In genomic region chr7:113436312-113436711, GRCm38 (mm10) we compare ENCODE assay signal across 20 mouse cellular contexts. TPM values are rescaled to one million over a fixed set of nuclear protein-coding genes. Genes with fewer than 3 reads are reported as not detected.
DNase-seq lines count a peak whose midpoint lies in the region; ATAC-seq and TF ChIP-seq lines count a peak whose summit lies in the region.
"Had no signal": no experiment of that assay in that cellular context is flagged by ENCODE, and none has a peak within 500 bp of the region (broad histone marks: within the 10 kb centered on the region; RNA-seq: fewer than 3 reads in every experiment).

No protein-coding gene starts in this region.

- no peaks in the 10 kb centered on the region for H3K9me3 ChIP-seq in MEL (replicated peaks; ENCODE audit: insufficient read depth, low read length)
- no peaks in the 10 kb centered on the region for H3K9me3 ChIP-seq in intestine, embryonic 16.5 days (ENCODE audit: control insufficient read depth, low read length)
- H3K9me3 ChIP-seq: limb, embryonic 13.5 days; midbrain, embryonic 13.5 days had no signal

- no peak overlapping the region for H3K4me2 ChIP-seq in intestine, embryonic 16.5 days (ENCODE audit: low read depth, low read length)
- H3K4me2 ChIP-seq: hindbrain, embryonic 13.5 days; limb, embryonic 13.5 days; midbrain, embryonic 13.5 days; neural tube, embryonic 12.5 days had no signal

- TF ChIP-seq POLR2A in MEL (IDR thresholded peaks at IDR 0.05; ENCODE audit: control insufficient read depth in 1 of 2, insufficient read depth in 1 of 2, low read depth in 1 of 2, low read length in 2 of 2, poor library complexity in 1 of 2): no peak

- peaks cover 0 to 16% of the 10 kb centered on the region in 2 experiments; a peak in 2 of 4 replicates for H3K36me3 ChIP-seq in MEL (ENCODE audit: control insufficient read depth in 1 of 2, insufficient read depth in 2 of 2, low read length in 2 of 2)
- no peaks in the 10 kb centered on the region for H3K36me3 ChIP-seq in intestine, embryonic 16.5 days (ENCODE audit: control insufficient read depth, insufficient read depth, low read length)
- H3K36me3 ChIP-seq: hindbrain, embryonic 13.5 days; limb, embryonic 13.5 days; midbrain, embryonic 13.5 days; neural tube, embryonic 12.5 days had no signal

- H3K9ac ChIP-seq in MEL (ENCODE audit: control insufficient read depth, low read depth, low read length, poor library complexity, severe bottlenecking): no peak overlapping the region
- H3K9ac ChIP-seq in intestine, embryonic 16.5 days (ENCODE audit: low read depth, low read length): no peak overlapping the region
- H3K9ac ChIP-seq: hindbrain, embryonic 13.5 days; limb, embryonic 13.5 days; liver, postnatal 0 days; midbrain, embryonic 13.5 days; neural tube, embryonic 12.5 days had no signal

- intact Hi-C loops in left cerebral cortex, postnatal 14 days (cut with DNase I): no loop called here

- peaks cover 4 to 10% of the 10 kb centered on the region in 2 experiments for H3K4me1 ChIP-seq in MEL (ENCODE audit: control insufficient read depth in 1 of 2, insufficient read depth in 2 of 2, low read length in 2 of 2)
- no peaks in the 10 kb centered on the region for H3K4me1 ChIP-seq in intestine, embryonic 16.5 days (ENCODE audit: control insufficient read depth, insufficient read depth, low read length)
- H3K4me1 ChIP-seq: hindbrain, embryonic 13.5 days; limb, embryonic 13.5 days; midbrain, embryonic 13.5 days; neural tube, embryonic 12.5 days had no signal

- peak; percentile 73 for DNase-seq in 3134 (ENCODE audit: extremely low read depth, insufficient read length, low spot score)
- peak; percentile 87 for DNase-seq in MEL (ENCODE audit: low read depth, low spot score)
- no peak for DNase-seq in heart, adult 9 months (ENCODE audit: low spot score in 2 of 2)
- DNase-seq in kidney, postnatal 14 days: no peak
- DNase-seq in left cerebral cortex, postnatal 14 days (ENCODE audit: low spot score in 2 of 2): no peak
- DNase-seq: cerebellum, adult 11-12 months; kidney, adult 18-20 months; layer of hippocampus, postnatal 36 days; liver, postnatal 0 days; thymus, postnatal 36 days had no signal

- TF ChIP-seq RAD21 in MEL (IDR thresholded peaks at IDR 0.05; ENCODE audit: low read depth, low read length): no peak

- peak; percentile 69 to 81 for TF ChIP-seq EP300 in MEL (IDR thresholded peaks at IDR 0.05; ENCODE audit: low read depth in 1 of 2, low read length in 2 of 2)

- H3K27me3 ChIP-seq in MEL (ENCODE audit: control insufficient read depth in 1 of 2, insufficient read depth in 2 of 2, low read length in 2 of 2): no peaks in the 10 kb centered on the region
- H3K27me3 ChIP-seq in intestine, embryonic 16.5 days (replicated peaks; ENCODE audit: control insufficient read depth, insufficient read depth, low read length): no peaks in the 10 kb centered on the region
- H3K27me3 ChIP-seq: CH12.LX; hindbrain, embryonic 13.5 days; limb, embryonic 13.5 days; midbrain, embryonic 13.5 days; neural tube, embryonic 12.5 days had no signal

- peak; percentile 65 to 85 for ATAC-seq in hematopoietic stem cell, adult 5-6 weeks (replicated peaks in 1 of 2; ENCODE audit: insufficient read depth in 1 of 2, low FRiP score in 2 of 2, low TSS enrichment in 1 of 2, low read depth in 1 of 2, poor library complexity in 2 of 2, severe bottlenecking in 2 of 2)
- ATAC-seq in megakaryocyte progenitor cell, adult 5-6 weeks (replicated peaks; ENCODE audit: poor library complexity): peak; percentile 96
- no peak for ATAC-seq in intestine, embryonic 16.5 days
- ATAC-seq: liver, postnatal 0 days; midbrain, embryonic 13.5 days had no signal

- H3K79me2 ChIP-seq in MEL (ENCODE audit: control insufficient read depth, insufficient read depth, low read length, poor library complexity): no peaks in the 10 kb centered on the region

- TF ChIP-seq CTCF in MEL (IDR thresholded peaks at IDR 0.05 in 2 of 3, conservative IDR thresholded peaks at IDR 0.05 in 1 of 3; ENCODE audit: control insufficient read depth in 1 of 3, insufficient read depth in 1 of 3, low read depth in 2 of 3, low read length in 3 of 3, poor library complexity in 1 of 3, severe bottlenecking in 1 of 3): no peak

- H3K27ac ChIP-seq in MEL (ENCODE audit: control insufficient read depth, low read depth, low read length): no peak overlapping the region
- H3K27ac ChIP-seq in intestine, embryonic 16.5 days (ENCODE audit: low read length): no peak overlapping the region
- H3K27ac ChIP-seq: hindbrain, embryonic 13.5 days; limb, embryonic 13.5 days; midbrain, embryonic 13.5 days; neural tube, embryonic 12.5 days had no signal

- no peak overlapping the region for H3K4me3 ChIP-seq in MEL (ENCODE audit: control insufficient read depth in 1 of 2, insufficient read depth in 1 of 2, low read depth in 2 of 2, low read length in 2 of 2)
- no peak overlapping the region for H3K4me3 ChIP-seq in intestine, embryonic 16.5 days (ENCODE audit: low read length)
- H3K4me3 ChIP-seq: hindbrain, embryonic 13.5 days; limb, embryonic 13.5 days; midbrain, embryonic 13.5 days; neural tube, embryonic 12.5 days had no signal

- 88% methylated on average over 10 of the region's 10 CpGs for WGBS in intestine, embryonic 16.5 days

TF ChIP-seq in MEL, 35 proteins besides CTCF, POLR2A, EP300 and RAD21:
- TF ChIP-seq E2F4 (IDR thresholded peaks at IDR 0.05; ENCODE audit: borderline replicate concordance, low read depth, low read length) (no peak), RCOR1 (IDR thresholded peaks at IDR 0.05; ENCODE audit: low read depth, low read length) (peak; percentile 91), MYC (IDR thresholded peaks at IDR 0.05; ENCODE audit: low read depth, low read length) (no peak), GATA1 (IDR thresholded peaks at IDR 0.05; ENCODE audit: low read depth, low read length) (peak; percentile 39; the same call in 1 of the 2 replicates), TAL1 (IDR thresholded peaks at IDR 0.05; ENCODE audit: low read length) (peak; percentile 62), TBP (IDR thresholded peaks at IDR 0.05; ENCODE audit: low read depth, low read length) (0 out of 2 replicates have a peak, but pooled peaks have one; percentile 22), ETS1 (IDR thresholded peaks at IDR 0.05; ENCODE audit: low read depth, low read length) (peak; percentile 68; the same call in 1 of the 2 replicates), NELFE (IDR thresholded peaks at IDR 0.05; ENCODE audit: low read depth, low read length) (no peak), MEF2A (IDR thresholded peaks at IDR 0.05; ENCODE audit: extremely low read depth, insufficient replicate concordance, low read depth, low read length, poor library complexity, severe bottlenecking) (no peak), BHLHE40 (IDR thresholded peaks at IDR 0.05; ENCODE audit: borderline replicate concordance, low read depth, low read length) (0 out of 2 replicates have a peak, but pooled peaks have one; percentile 26), TCF12 (IDR thresholded peaks at IDR 0.05; ENCODE audit: low read depth, low read length) (peak; percentile 74)

RNA-seq across cellular contexts. Expression of gene Pth, which starts 47.9 kb away (rescaled TPM):
- total RNA-seq in MEL (2012; rRNA removed): not detected in 2 replicates
- not detected for polyA plus RNA-seq in MEL (2012; ENCODE audit: insufficient read depth in 1 of 2, insufficient read length in 2 of 2, low read depth in 1 of 2, low replicate concordance in 2 of 2, missing spikeins in 1 of 2)
- not detected in 2 replicates for total RNA-seq in hematopoietic stem cell, adult 5-6 weeks (2017)
- not detected in 2 replicates for total RNA-seq in megakaryocyte progenitor cell, adult 5-6 weeks (2015)
- total RNA-seq in megakaryocyte progenitor cell, adult 5-6 weeks (2017): not detected in 2 replicates
- not detected in 2 replicates for polyA plus RNA-seq in intestine, embryonic 16.5 days (2015; fragmentation: Nextera tagmentation; extraction: Ambion mirVana)
- total RNA-seq in left cerebral cortex, postnatal 14 days (2021): not detected
- total RNA-seq: CH12.LX; layer of hippocampus, postnatal 36 days had no signal
- polyA plus RNA-seq: gonadal fat pad, adult 2 months; hindbrain, embryonic 13.5 days; large intestine, adult 2 months; limb, embryonic 13.5 days; liver, postnatal 0 days; midbrain, embryonic 13.5 days; neural tube, embryonic 12.5 days had no signal

Comparison
In these comparisons a context has a peak if more than half of its experiments do, and no peak if none do; other contexts are left out.
1. DNase-seq: peak in 3134 (single experiment) and MEL (single experiment); none in heart, adult 9 months (0 of 2), kidney, postnatal 14 days (single experiment) and left cerebral cortex, postnatal 14 days (0 of 2).